Mouse (Mus musculus) CH12.LX (cell line): ENCODE measurements around the gene Gm20683.

ENCODE experiments used
- CTCF ChIP-seq, 2 experiments: IDR thresholded peaks in 1 of 2; conservative IDR thresholded peaks in 1 of 2; 2 replicates each; pipeline ENCODE4 v1.5.1; 2011 to 2012; ENCODE audit warnings: low read depth in 2 of 2, low read length in 2 of 2, improper control_type of control experiment in 1 of 2, inconsistent platforms in 1 of 2, mild to moderate bottlenecking in 1 of 2, moderate library complexity in 1 of 2
- EP300 ChIP-seq: IDR thresholded peaks from 2 replicates; pipeline ENCODE4 v1.6.1; 2011; ENCODE audit warnings: low read length, improper control_type of control experiment
- HCFC1 ChIP-seq: IDR thresholded peaks from 2 replicates; pipeline ENCODE4 v1.6.1; 2012; ENCODE audit warnings: low read depth, mild to moderate bottlenecking, inconsistent platforms, low read length, improper control_type of control experiment
- KAT2A ChIP-seq: IDR thresholded peaks from 2 replicates; pipeline ENCODE4 v1.6.1; 2012; ENCODE audit warnings: low read length, improper control_type of control experiment, inconsistent platforms; ENCODE audit not compliant: insufficient replicate concordance
- MYC ChIP-seq: IDR thresholded peaks from 2 replicates; pipeline ENCODE4 v1.6.1; 2011; ENCODE audit warnings: low read depth, mild to moderate bottlenecking, improper control_type of control experiment, low read length
- NELFE ChIP-seq: IDR thresholded peaks from 2 replicates; pipeline ENCODE4 v1.6.1; 2011; ENCODE audit warnings: low read depth, low read length, improper control_type of control experiment
- POLR2AphosphoS2 ChIP-seq: IDR thresholded peaks from 2 replicates; pipeline ENCODE4 v1.6.1; 2011; ENCODE audit warnings: low read depth, low read length, improper control_type of control experiment
- RAD21 ChIP-seq: IDR thresholded peaks from 2 replicates; pipeline ENCODE4 v1.6.1; 2011; ENCODE audit warnings: low read depth, mild to moderate bottlenecking, low read length, improper control_type of control experiment, moderate library complexity
- SMC3 ChIP-seq: IDR thresholded peaks from 2 replicates; pipeline ENCODE4 v1.6.1; 2011; ENCODE audit warnings: low read depth, low read length, improper control_type of control experiment
- TBP ChIP-seq: conservative IDR thresholded peaks from 2 replicates; pipeline ENCODE4 v1.6.1; 2011; ENCODE audit warnings: low read depth, low read length, improper control_type of control experiment
- UBTF ChIP-seq: IDR thresholded peaks from 2 replicates; pipeline ENCODE4 v1.6.1; 2012; ENCODE audit warnings: low read depth, mild to moderate bottlenecking, inconsistent platforms, low read length, improper control_type of control experiment, moderate library complexity
- USF1 ChIP-seq: IDR thresholded peaks from 2 replicates; pipeline ENCODE4 v1.6.1; 2014; ENCODE audit warnings: low read depth, mild to moderate bottlenecking, inconsistent platforms, low read length, improper control_type of control experiment
- ZC3H11A ChIP-seq: IDR thresholded peaks from 2 replicates; pipeline ENCODE4 v1.6.1; 2012; ENCODE audit warnings: low read depth, mild to moderate bottlenecking, inconsistent platforms, low read length, improper control_type of control experiment
- ZMIZ1 ChIP-seq: IDR thresholded peaks from 2 replicates; pipeline ENCODE4 v1.6.1; 2012; ENCODE audit warnings: low read depth, mild to moderate bottlenecking, inconsistent platforms, low read length, improper control_type of control experiment

- no peak for TF ChIP-seq HCFC1
- TF ChIP-seq SMC3, result no peak
- TF ChIP-seq NELFE, result no peak
- TF ChIP-seq CTCF (conservative IDR thresholded peaks at IDR 0.05 in 1 of 2, IDR thresholded peaks at IDR 0.05 in 1 of 2; ENCODE audit: low read depth in 2 of 2, low read length in 2 of 2), result no peak
- no peak for TF ChIP-seq USF1
- no peak for TF ChIP-seq MYC
- no peak for TF ChIP-seq POLR2AphosphoS2
- TF ChIP-seq EP300, result no peak
- no peak for TF ChIP-seq KAT2A
- TF ChIP-seq TBP, result no peak
- TF ChIP-seq ZC3H11A, result no peak
- no peak for TF ChIP-seq UBTF
- TF ChIP-seq ZMIZ1, result no peak
- TF ChIP-seq RAD21, result no peak
Measured at GRCm38 (mm10) chr17:25809606-25810340, 31.8 kb downstream of the Gm20683 start.
